Mouse (Mus musculus) liver, embryonic 11.5 days (tissue): Measurements from ENCODE around the gene Crocc. TPM values are rescaled to one million over a fixed set of nuclear protein-coding genes. Genes with fewer than 3 reads are reported as not detected.

Source experiments
- ATAC-seq: fragments of 200-750 bp; cut with Nextera tagmentation; replicated peaks from 2 replicates; pipeline ENCODE4 v1.8.0; 2017; ENCODE audit warnings: moderate number of reproducible peaks, mild to moderate bottlenecking, moderate TSS enrichment, moderate library complexity; ENCODE audit not compliant: low FRiP score
- DNase-seq: peaks from one replicate; pipeline ENCODE4 v3.0.0-alpha.2; 2017; ENCODE audit warnings: low spot score
- H3K27ac ChIP-seq: fragments of 300-500 bp; sonication (generic); 2 replicates; pipeline ENCODE4 v1.5.1; 2014; ENCODE audit warnings: mild to moderate bottlenecking, low read depth, low read length, control low read depth
- H3K27me3 ChIP-seq: fragments of 300-500 bp; sonication (generic); replicated peaks from 2 replicates; pipeline ENCODE4 v1.6.1; 2014; ENCODE audit warnings: low read length, mixed read lengths; ENCODE audit not compliant: control insufficient read depth, insufficient read depth
- H3K36me3 ChIP-seq: fragments of 300-500 bp; sonication (generic); 2 replicates; pipeline ENCODE4 v1.6.1; 2014; ENCODE audit warnings: mild to moderate bottlenecking, low read length, moderate library complexity, mixed read lengths; ENCODE audit not compliant: control insufficient read depth, insufficient read depth
- H3K4me1 ChIP-seq: fragments of 300-500 bp; sonication (generic); replicated peaks from 2 replicates; pipeline ENCODE4 v1.6.1; 2014; ENCODE audit warnings: low read length, mixed read lengths; ENCODE audit not compliant: control insufficient read depth, insufficient read depth
- H3K4me2 ChIP-seq: fragments of 300-500 bp; sonication (generic); 2 replicates; pipeline ENCODE4 v1.6.1; 2014; ENCODE audit warnings: mild to moderate bottlenecking, control low read depth, moderate library complexity
- H3K4me3 ChIP-seq: fragments of 300-500 bp; sonication (generic); 2 replicates; pipeline ENCODE4 v1.5.1; 2014; ENCODE audit warnings: low read depth, low read length, control low read depth
- H3K9ac ChIP-seq: fragments of 300-500 bp; sonication (generic); 2 replicates; pipeline ENCODE4 v1.6.1; 2014; ENCODE audit warnings: low read depth, low read length, control low read depth
- H3K9me3 ChIP-seq: fragments of 300-500 bp; sonication (generic); 2 replicates; pipeline ENCODE4 v1.6.1; 2016; ENCODE audit warnings: low read length, inconsistent platforms, mixed read lengths; ENCODE audit not compliant: control insufficient read depth
- WGBS: fragments of 180-500 bp; shearing (Covaris S2); extraction: QIAGEN DNeasy Blood & Tissue Kit; methylation state at CpG from one replicate; pipeline ENCODE4 v1.1.7; 2014; 5-methylcytosine and 5-hydroxymethylcytosine counted together
- polyA plus RNA-seq: library from polyadenylated mRNA; unstranded; fragments of >200 nt; fragmentation: Nextera tagmentation; extraction: Ambion mirVana; gene quantifications from 2 replicates; pipeline ENCODE4 v1.2.1, GENCODE M21; 2014

Crocc gene
- polyA plus RNA-seq, 1 experiment from 2014 or later, result 5.0 TPM

- WGBS, result 30% methylated on average over 8 of the region's 8 CpGs
- H3K27me3 ChIP-seq, result no peaks in the 10 kb centered on the region
- no peak overlapping the region for H3K4me3 ChIP-seq
- no peaks in the 10 kb centered on the region for H3K9me3 ChIP-seq
- H3K9ac ChIP-seq, result no peak overlapping the region
- H3K36me3 ChIP-seq, result no peaks in the 10 kb centered on the region
- no peak overlapping the region for H3K4me2 ChIP-seq
- H3K27ac ChIP-seq, result no peak overlapping the region
- no peak; the same call in 1 of the 2 replicates for ATAC-seq
- peak; percentile 51 for DNase-seq
- peaks cover 7% of the 10 kb centered on the region; the same call in 1 of the 2 replicates for H3K4me1 ChIP-seq
Measured at GRCm38 (mm10) chr4:141044816-141045215, 15.5 kb downstream of the Crocc start.

GRCm38 (mm10) chr4:141041117-141041516 is 19.2 kb downstream of the Crocc start:
- WGBS, result 49% methylated on average over 12 of the region's 12 CpGs
- DNase-seq (no peak), ATAC-seq (no peak)
- H3K9me3 ChIP-seq, result no peaks in the 10 kb centered on the region
- H3K4me1 ChIP-seq, result 0 out of 2 replicates have a peak, but pooled peaks cover 3% of the 10 kb centered on the region
- no peak overlapping the region for H3K27ac ChIP-seq
- H3K9ac ChIP-seq, result no peak overlapping the region
- H3K27me3 ChIP-seq, result no peaks in the 10 kb centered on the region
- H3K4me3 ChIP-seq, result no peak overlapping the region
- 0 out of 2 replicates have a peak, but pooled peaks cover 5% of the 10 kb centered on the region for H3K36me3 ChIP-seq
- H3K4me2 ChIP-seq, result peak overlapping the region; percentile 12; the same call in 1 of the 2 replicates

GRCm38 (mm10) chr4:141033606-141034549 is 26.5 kb downstream of the Crocc start:
- Histone ChIP-seq H3K9ac (no peak overlapping the region), H3K4me1 (peaks cover 3% of the 10 kb centered on the region; the same call in 1 of the 2 replicates), H3K36me3 (0 out of 2 replicates have a peak, but pooled peaks cover 5% of the 10 kb centered on the region), H3K27me3 (no peaks in the 10 kb centered on the region), H3K27ac (no peak overlapping the region), H3K4me2 (no peak overlapping the region), H3K4me3 (no peak overlapping the region), H3K9me3 (no peaks in the 10 kb centered on the region)
- DNase-seq (no peak), ATAC-seq (no peak)
- WGBS, result 84% methylated on average over 27 of the region's 27 CpGs

- WGBS, result 15% methylated on average over 6 of the region's 6 CpGs
- Histone ChIP-seq H3K4me3 (no peak overlapping the region), H3K9me3 (no peaks in the 10 kb centered on the region), H3K4me1 (peaks cover 3% of the 10 kb centered on the region; the same call in 1 of the 2 replicates), H3K9ac (no peak overlapping the region), H3K27me3 (no peaks in the 10 kb centered on the region), H3K27ac (no peak overlapping the region), H3K4me2 (no peak overlapping the region), H3K36me3 (no peaks in the 10 kb centered on the region)
- DNase-seq (peak; percentile 71), ATAC-seq (peak; percentile 60)
Measured at GRCm38 (mm10) chr4:141031733-141032132, 28.6 kb downstream of the Crocc start.

GRCm38 (mm10) chr4:141030541-141031206 is 29.7 kb downstream of the Crocc start:
- no peak overlapping the region for H3K27ac ChIP-seq
- H3K4me3 ChIP-seq, result no peak overlapping the region
- no peaks in the 10 kb centered on the region for H3K27me3 ChIP-seq
- no peaks in the 10 kb centered on the region for H3K9me3 ChIP-seq
- DNase-seq (no peak), ATAC-seq (no peak)
- 87% methylated on average over 18 of the region's 18 CpGs for WGBS
- no peak overlapping the region for H3K9ac ChIP-seq
- H3K36me3 ChIP-seq, result no peaks in the 10 kb centered on the region
- peaks cover 3% of the 10 kb centered on the region; the same call in 1 of the 2 replicates for H3K4me1 ChIP-seq
- H3K4me2 ChIP-seq, result no peak overlapping the region

GRCm38 (mm10) chr4:141024992-141025391 is 35.4 kb downstream of the Crocc start:
- Histone ChIP-seq H3K4me1 (peaks cover 6% of the 10 kb centered on the region), H3K27me3 (no peaks in the 10 kb centered on the region), H3K36me3 (peaks cover 4% of the 10 kb centered on the region; the same call in 1 of the 2 replicates), H3K4me2 (no peak overlapping the region), H3K9me3 (no peaks in the 10 kb centered on the region), H3K27ac (no peak overlapping the region), H3K9ac (no peak overlapping the region), H3K4me3 (no peak overlapping the region)
- ATAC-seq (0 out of 2 replicates have a peak, but pooled peaks have one; percentile 33), DNase-seq (no peak)
- WGBS, result 72% methylated on average over 25 of the region's 27 CpGs

- Histone ChIP-seq H3K4me1 (peaks cover 6% of the 10 kb centered on the region), H3K4me2 (no peak overlapping the region), H3K4me3 (no peak overlapping the region), H3K27me3 (no peaks in the 10 kb centered on the region), H3K9ac (no peak overlapping the region), H3K27ac (no peak overlapping the region), H3K36me3 (peaks cover 4% of the 10 kb centered on the region; the same call in 1 of the 2 replicates), H3K9me3 (no peaks in the 10 kb centered on the region)
- DNase-seq (no peak), ATAC-seq (no peak)
- 73% methylated on average over 9 of the region's 9 CpGs for WGBS
Measured at GRCm38 (mm10) chr4:141024052-141024451, 36.3 kb downstream of the Crocc start.

- Histone ChIP-seq H3K4me1 (peaks cover 6% of the 10 kb centered on the region), H3K36me3 (peaks cover 4% of the 10 kb centered on the region; the same call in 1 of the 2 replicates), H3K27me3 (no peaks in the 10 kb centered on the region), H3K4me3 (no peak overlapping the region), H3K9me3 (no peaks in the 10 kb centered on the region), H3K27ac (peak overlapping the region; percentile 74; the same call in 1 of the 2 replicates), H3K9ac (no peak overlapping the region), H3K4me2 (no peak overlapping the region)
- no peak for DNase-seq
- WGBS, result 89% methylated on average over 11 of the region's 11 CpGs
- ATAC-seq, result no peak
Measured at GRCm38 (mm10) chr4:141021614-141021929, 38.8 kb downstream of the Crocc start.
